Mouse (Mus musculus) bone marrow, adult 2 months (tissue): ENCODE data around the gene Traf5.

Experiments used
- CTCF ChIP-seq: fragments of 200-500 bp; IDR thresholded peaks from 2 replicates; pipeline ENCODE4 v1.5.1; 2011; ENCODE audit warnings: low read length, control low read depth; ENCODE audit not compliant: control insufficient read depth, insufficient read depth
- POLR2A ChIP-seq: fragments of 200-500 bp; IDR thresholded peaks from 2 replicates; pipeline ENCODE4 v1.6.1; 2011; ENCODE audit warnings: low read depth, mild to moderate bottlenecking, control low read depth, low read length, borderline replicate concordance; ENCODE audit not compliant: control insufficient read depth

DNA sequence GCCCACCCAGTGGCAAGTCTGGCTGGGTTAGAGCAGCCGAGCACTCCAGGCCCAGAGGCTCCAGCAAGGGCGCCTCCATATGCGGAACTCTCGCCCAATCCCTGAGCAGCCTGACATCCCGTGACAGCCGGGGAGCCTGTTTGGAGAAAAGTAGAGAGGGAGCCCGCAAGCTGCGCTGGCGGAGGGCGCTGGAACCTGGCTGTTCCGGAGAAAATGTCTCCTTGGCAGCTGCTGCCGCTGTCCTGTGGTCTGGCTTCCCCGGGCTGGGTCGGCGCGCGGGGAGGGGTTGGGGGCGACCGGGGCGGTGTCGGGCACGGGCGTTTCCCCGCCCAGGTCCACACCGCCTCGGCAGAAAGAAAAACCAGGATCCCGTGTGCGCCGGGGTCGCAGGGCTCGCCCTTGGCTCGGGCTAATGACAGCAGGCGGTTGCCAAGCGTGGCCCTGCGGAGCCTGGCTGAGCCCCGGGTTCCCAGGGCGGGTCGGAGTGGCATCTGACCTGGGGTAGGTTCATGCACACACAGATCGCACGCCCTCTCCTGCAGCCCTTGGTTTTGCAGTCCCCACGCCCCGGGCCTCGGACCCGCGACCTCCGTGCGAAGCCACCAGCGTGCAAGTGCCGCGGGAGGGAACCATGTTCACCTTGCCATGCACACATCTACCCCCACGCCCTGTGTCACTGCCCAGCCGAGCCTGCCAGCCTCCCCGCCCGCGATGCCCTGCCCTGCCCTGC, 44.4 kb upstream of the Traf5 start:
- TF ChIP-seq CTCF, result no peak
- TF ChIP-seq POLR2A, result peak; percentile 40; the same call in 1 of the 2 replicates
